Mouse (Mus musculus) kidney, adult 9 months (tissue): ENCODE data around the gene Osbpl6.
"Not testable (repeated sequence)": the region's sequence is repeated elsewhere in the genome, so short reads cannot be mapped to it uniquely, and the experiment has no call there.

Experiments
- DNase-seq: peaks from one replicate; pipeline ENCODE4 v3.0.0; 2022

Gene Osbpl6

GRCm38 (mm10) chr2:76578911-76579310 is 172.6 kb downstream of the Osbpl6 start:
- no peak for DNase-seq

- DNase-seq = no peak
These were observed 178.8 kb downstream of the Osbpl6 start for GRCm38 (mm10) chr2:76585090-76585489.

GRCm38 (mm10) chr2:76586906-76587305 is 180.6 kb downstream of the Osbpl6 start:
- no peak for DNase-seq

- DNase-seq = no peak
These were observed 183.9 kb downstream of the Osbpl6 start for GRCm38 (mm10) chr2:76590221-76590620.

GRCm38 (mm10) chr2:76592401-76592924 is 186.2 kb downstream of the Osbpl6 start:
- no peak for DNase-seq

GRCm38 (mm10) chr2:76597521-76597920 is 191.2 kb downstream of the Osbpl6 start:
- no peak for DNase-seq

- DNase-seq = no peak
These were observed 192.9 kb downstream of the Osbpl6 start for GRCm38 (mm10) chr2:76599214-76599613.

- DNase-seq = no peak
These were observed 195.9 kb downstream of the Osbpl6 start for GRCm38 (mm10) chr2:76602256-76602655.

- no peak for DNase-seq
These were observed 200.4 kb downstream of the Osbpl6 start for GRCm38 (mm10) chr2:76606704-76607103.

- no peak for DNase-seq
These were observed 204.2 kb downstream of the Osbpl6 start for GRCm38 (mm10) chr2:76610326-76611104.

GRCm38 (mm10) chr2:76611996-76612395 is 205.7 kb downstream of the Osbpl6 start:
- no peak for DNase-seq

- peak; percentile 56 for DNase-seq
These were observed 211.8 kb downstream of the Osbpl6 start for GRCm38 (mm10) chr2:76618078-76618477.

- DNase-seq = no peak
These were observed 213.9 kb downstream of the Osbpl6 start for GRCm38 (mm10) chr2:76620188-76620587.

GRCm38 (mm10) chr2:76621724-76622123 is 215.4 kb downstream of the Osbpl6 start:
- no peak for DNase-seq

- not testable (repeated sequence) for DNase-seq
These were observed 216.0 kb downstream of the Osbpl6 start for GRCm38 (mm10) chr2:76622316-76622715.

GRCm38 (mm10) chr2:76630293-76630692 is 224.0 kb downstream of the Osbpl6 start:
- no peak for DNase-seq

- DNase-seq = no peak
These were observed 225.3 kb downstream of the Osbpl6 start for GRCm38 (mm10) chr2:76631600-76631999.

GRCm38 (mm10) chr2:76639637-76640036 is 233.3 kb downstream of the Osbpl6 start:
- DNase-seq = no peak

- DNase-seq = no peak
These were observed 237.5 kb downstream of the Osbpl6 start for GRCm38 (mm10) chr2:76643801-76644200.

GRCm38 (mm10) chr2:76647441-76647869 is 241.1 kb downstream of the Osbpl6 start:
- no peak for DNase-seq

GRCm38 (mm10) chr2:76647883-76648570 is 241.7 kb downstream of the Osbpl6 start, which contains the start of the genes Prkra and Pjvk:
TSS of gene Prkra (minus strand) at chr2:76648015.
TSS of gene Pjvk (plus strand) at chr2:76648476.
- DNase-seq = peak; percentile 99

GRCm38 (mm10) chr2:76648666-76649141 is 242.4 kb downstream of the Osbpl6 start:
- DNase-seq = no peak
